Mouse (Mus musculus) lung, adult 2 months (tissue): ENCODE measurements around the gene Nav3.

Experiments
- CTCF ChIP-seq: fragments of 200-500 bp; IDR thresholded peaks from 2 replicates; pipeline ENCODE4 v1.5.1; 2011; ENCODE audit warnings: mild to moderate bottlenecking, low read length, control low read depth; ENCODE audit not compliant: insufficient read depth
- POLR2A ChIP-seq: fragments of 200-500 bp; IDR thresholded peaks from 2 replicates; pipeline ENCODE4 v1.6.1; 2011; ENCODE audit warnings: low read depth, mild to moderate bottlenecking, control low read depth, low read length, borderline replicate concordance; ENCODE audit errors: extremely low read depth

- TF ChIP-seq CTCF (no peak), POLR2A (no peak)
Measured at GRCm38 (mm10) chr10:109803441-109803840, 652.6 kb downstream of the Nav3 start.
